Mouse (Mus musculus) cerebellum, adult 9-10 months (tissue): ENCODE data around the gene Sorcs3.

ENCODE experiments used
- DNase-seq: peaks from one replicate; pipeline ENCODE4 v3.0.0; 2022

Gene Sorcs3

GRCm38 (mm10) chr19:48404774-48405495, 199.1 kb downstream of the Sorcs3 start:
- no peak for DNase-seq

- DNase-seq = no peak
Observed at GRCm38 (mm10) chr19:48408221-48408620, 202.4 kb downstream of the Sorcs3 start.

- no peak for DNase-seq
Observed at GRCm38 (mm10) chr19:48411332-48411731, 205.5 kb downstream of the Sorcs3 start.

- peak; percentile 15 for DNase-seq
Observed at GRCm38 (mm10) chr19:48413836-48414235, 208.0 kb downstream of the Sorcs3 start.

GRCm38 (mm10) chr19:48418356-48418755, 212.5 kb downstream of the Sorcs3 start:
- no peak for DNase-seq

GRCm38 (mm10) chr19:48429263-48429662, 223.4 kb downstream of the Sorcs3 start:
- DNase-seq = no peak

- DNase-seq = no peak
Observed at GRCm38 (mm10) chr19:48429755-48430154, 223.9 kb downstream of the Sorcs3 start.

GRCm38 (mm10) chr19:48430328-48430727, 224.5 kb downstream of the Sorcs3 start:
- DNase-seq = no peak

GRCm38 (mm10) chr19:48438450-48438849, 232.6 kb downstream of the Sorcs3 start:
- no peak for DNase-seq

- DNase-seq = no peak
Observed at GRCm38 (mm10) chr19:48461141-48461540, 255.3 kb downstream of the Sorcs3 start.

- no peak for DNase-seq
Observed at GRCm38 (mm10) chr19:48462426-48462825, 256.6 kb downstream of the Sorcs3 start.

GRCm38 (mm10) chr19:48463494-48463893, 257.7 kb downstream of the Sorcs3 start:
- no peak for DNase-seq

- no peak for DNase-seq
Observed at GRCm38 (mm10) chr19:48467471-48467870, 261.6 kb downstream of the Sorcs3 start.

GRCm38 (mm10) chr19:48469791-48470410, 264.1 kb downstream of the Sorcs3 start:
- no peak for DNase-seq

- no peak for DNase-seq
Observed at GRCm38 (mm10) chr19:48471927-48472326, 266.1 kb downstream of the Sorcs3 start.

GRCm38 (mm10) chr19:48475784-48476410, 270.1 kb downstream of the Sorcs3 start:
- DNase-seq = no peak

GRCm38 (mm10) chr19:48478864-48479263, 273.0 kb downstream of the Sorcs3 start:
- peak; percentile 10 for DNase-seq

GRCm38 (mm10) chr19:48482946-48483345, 277.1 kb downstream of the Sorcs3 start:
- DNase-seq = no peak

GRCm38 (mm10) chr19:48491111-48491510, 285.3 kb downstream of the Sorcs3 start:
- no peak for DNase-seq

- peak; percentile 13 for DNase-seq
Observed at GRCm38 (mm10) chr19:48503896-48504620, 298.2 kb downstream of the Sorcs3 start.

- DNase-seq = no peak
Observed at GRCm38 (mm10) chr19:48523803-48524202, 318.0 kb downstream of the Sorcs3 start.

- no peak for DNase-seq
Observed at GRCm38 (mm10) chr19:48524527-48525214, 318.8 kb downstream of the Sorcs3 start.

- no peak for DNase-seq
Observed at GRCm38 (mm10) chr19:48533582-48533981, 327.8 kb downstream of the Sorcs3 start.
